8 mouse cellular contexts compared by ENCODE assay signal in the genomic region with DNA sequence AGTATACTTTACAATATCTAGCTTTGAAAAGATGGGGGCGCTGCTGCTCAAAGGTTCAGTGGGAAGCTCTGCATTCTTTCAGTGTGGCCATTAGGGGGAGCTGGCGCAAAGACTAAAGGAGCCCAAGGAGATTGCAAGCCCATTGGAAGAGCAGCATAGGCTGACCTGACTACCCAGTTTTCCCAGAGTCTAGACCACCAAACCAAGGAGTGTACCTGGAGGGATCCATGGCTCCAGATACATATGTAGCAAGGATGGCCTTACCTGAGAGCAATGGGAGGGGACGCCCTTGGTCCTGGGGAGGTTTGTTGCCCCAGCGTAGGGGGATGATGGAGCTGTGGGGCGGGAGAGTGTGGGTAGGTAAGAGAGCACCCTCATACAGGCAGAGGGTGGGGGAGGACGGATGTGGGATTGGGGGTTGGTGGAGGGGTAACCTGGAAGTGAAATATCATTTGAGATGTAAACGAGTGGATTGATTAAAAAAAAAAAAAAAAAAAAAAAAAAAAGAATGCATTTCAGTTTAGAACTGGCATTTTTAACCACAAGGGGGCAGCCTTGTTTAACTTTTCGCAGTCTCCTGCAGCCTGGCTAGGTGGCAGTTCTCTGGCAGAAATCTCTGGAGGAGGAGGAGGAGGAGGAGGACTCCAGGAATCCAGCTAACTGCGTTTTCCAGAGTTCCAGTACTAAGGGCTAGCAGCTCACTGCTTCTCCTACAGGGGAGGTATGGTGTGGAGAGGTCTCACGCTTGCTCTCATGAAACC. TPM values are rescaled to one million over a fixed set of nuclear protein-coding genes. Genes with fewer than 3 reads are reported as not detected.
A peak's percentile ranks its signal among the peaks of the same experiment; 100 is the strongest.
DNase-seq lines count a peak whose midpoint lies in the region; ATAC-seq and TF ChIP-seq lines count a peak whose summit lies in the region.

No protein-coding gene starts in this region.

- H3K79me2 ChIP-seq in liver, adult 2 months (ENCODE audit: control insufficient read depth, insufficient read depth, low read length) = no peaks in the 10 kb centered on the region

- no peaks in the 10 kb centered on the region for H3K4me1 ChIP-seq in bone marrow, adult 2 months (ENCODE audit: control insufficient read depth, insufficient read depth, low read length)
- no peaks in the 10 kb centered on the region for H3K4me1 ChIP-seq in embryonic facial prominence, embryonic 14.5 days (ENCODE audit: control insufficient read depth, insufficient read depth, low read length)
- peaks cover 2% of the 10 kb centered on the region; the same call in 1 of the 2 replicates for H3K4me1 ChIP-seq in heart, embryonic 12.5 days (replicated peaks)
- no peaks in the 10 kb centered on the region for H3K4me1 ChIP-seq in kidney, postnatal 0 days (replicated peaks; ENCODE audit: insufficient read depth, low read length)
- H3K4me1 ChIP-seq in liver, adult 2 months (ENCODE audit: control insufficient read depth, insufficient read depth, low read length) = no peaks in the 10 kb centered on the region
- no peaks in the 10 kb centered on the region for H3K4me1 ChIP-seq in stomach, embryonic 14.5 days (ENCODE audit: control insufficient read depth, insufficient read depth, low read length)

- TF ChIP-seq POLR2A in bone marrow, adult 2 months (IDR thresholded peaks at IDR 0.05; ENCODE audit: borderline replicate concordance, control insufficient read depth, low read depth, low read length) = no peak
- no peak for TF ChIP-seq POLR2A in liver, adult 2 months (IDR thresholded peaks at IDR 0.05; ENCODE audit: extremely low read depth, insufficient read depth, low read length)

- no peaks in the 10 kb centered on the region for H3K9me3 ChIP-seq in embryonic facial prominence, embryonic 14.5 days (ENCODE audit: control insufficient read depth, low read length)
- no peaks in the 10 kb centered on the region for H3K9me3 ChIP-seq in heart, embryonic 12.5 days (replicated peaks)
- no peaks in the 10 kb centered on the region for H3K9me3 ChIP-seq in kidney, postnatal 0 days (replicated peaks; ENCODE audit: low read length)
- H3K9me3 ChIP-seq in stomach, embryonic 14.5 days (ENCODE audit: control insufficient read depth, low read depth, low read length) = no peaks in the 10 kb centered on the region

- H3K4me2 ChIP-seq in embryonic facial prominence, embryonic 14.5 days (ENCODE audit: low read depth, low read length) = peak overlapping the region; percentile 39; the same call in 1 of the 2 replicates
- H3K4me2 ChIP-seq in heart, embryonic 12.5 days = peak overlapping the region; percentile 58
- H3K4me2 ChIP-seq in kidney, postnatal 0 days (ENCODE audit: low read length) = peak overlapping the region; percentile 27; the same call in 1 of the 2 replicates
- H3K4me2 ChIP-seq in stomach, embryonic 14.5 days (replicated peaks; ENCODE audit: low read depth, low read length) = peak overlapping the region; percentile 8

- H3K27me3 ChIP-seq in embryonic facial prominence, embryonic 14.5 days (replicated peaks; ENCODE audit: control insufficient read depth, insufficient read depth, low read length) = no peaks in the 10 kb centered on the region
- H3K27me3 ChIP-seq in heart, embryonic 12.5 days (replicated peaks) = no peaks in the 10 kb centered on the region
- H3K27me3 ChIP-seq in kidney, postnatal 0 days (ENCODE audit: insufficient read depth, low read length) = no peaks in the 10 kb centered on the region
- no peaks in the 10 kb centered on the region for H3K27me3 ChIP-seq in liver, adult 2 months (ENCODE audit: control insufficient read depth, insufficient read depth, low read length)
- H3K27me3 ChIP-seq in stomach, embryonic 14.5 days (ENCODE audit: control insufficient read depth, insufficient read depth, low read length) = no peaks in the 10 kb centered on the region

- peak; percentile 30 to 33 for DNase-seq in B cell, adult 2 months
- DNase-seq in embryonic facial prominence, embryonic 14.5 days (ENCODE audit: low spot score) = peak; percentile 94
- DNase-seq in kidney, postnatal 0 days (ENCODE audit: low spot score) = peak; percentile 94
- peak; percentile 70 for DNase-seq in liver, adult 2 months (ENCODE audit: extremely low read depth, low read depth, low spot score)
- DNase-seq in naive thymus-derived CD4-positive, alpha-beta T cell, adult 2 months (ENCODE audit: low read depth) = peak; percentile 42

- WGBS in bone marrow, adult 2 months = 20% methylated on average over 10 of the region's 10 CpGs
- WGBS in embryonic facial prominence, embryonic 14.5 days = 20% methylated on average over 10 of the region's 10 CpGs
- 19% methylated on average over 10 of the region's 10 CpGs for WGBS in heart, embryonic 12.5 days
- 21% methylated on average over 10 of the region's 10 CpGs for WGBS in kidney, postnatal 0 days
- WGBS in liver, adult 2 months = 23% methylated on average over 10 of the region's 10 CpGs
- 19% methylated on average over 10 of the region's 10 CpGs for WGBS in stomach, embryonic 14.5 days

- H3K4me3 ChIP-seq in bone marrow, adult 2 months (replicated peaks; ENCODE audit: control insufficient read depth, low read depth, low read length) = no peak overlapping the region
- H3K4me3 ChIP-seq in embryonic facial prominence, embryonic 14.5 days (ENCODE audit: low read depth, low read length) = no peak overlapping the region
- H3K4me3 ChIP-seq in heart, embryonic 12.5 days = peak overlapping the region; percentile 13; the same call in 1 of the 2 replicates
- no peak overlapping the region for H3K4me3 ChIP-seq in kidney, postnatal 0 days (replicated peaks; ENCODE audit: low read depth, low read length)
- no peak overlapping the region for H3K4me3 ChIP-seq in liver, adult 2 months (ENCODE audit: insufficient read depth, low read depth, low read length)
- H3K4me3 ChIP-seq in stomach, embryonic 14.5 days (ENCODE audit: low read depth, low read length) = no peak overlapping the region

- peak; percentile 80 for ATAC-seq in embryonic facial prominence, embryonic 14.5 days (ENCODE audit: low read depth)
- ATAC-seq in heart, embryonic 12.5 days (ENCODE audit: insufficient number of reproducible peaks, low FRiP score) = peak; percentile 76
- ATAC-seq in kidney, postnatal 0 days (replicated peaks; ENCODE audit: low FRiP score, low read depth) = peak; percentile 76
- peak; percentile 81; the same call in 1 of the 2 replicates for ATAC-seq in stomach, embryonic 14.5 days (ENCODE audit: insufficient number of reproducible peaks, insufficient read depth, low FRiP score, low read depth)

- no peak overlapping the region for H3K9ac ChIP-seq in embryonic facial prominence, embryonic 14.5 days (ENCODE audit: low read depth, low read length)
- H3K9ac ChIP-seq in heart, embryonic 12.5 days = no peak overlapping the region
- no peak overlapping the region for H3K9ac ChIP-seq in kidney, postnatal 0 days (ENCODE audit: low read depth, low read length)
- no peak overlapping the region for H3K9ac ChIP-seq in liver, adult 2 months (ENCODE audit: low read depth, low read length)
- H3K9ac ChIP-seq in stomach, embryonic 14.5 days (replicated peaks; ENCODE audit: low read depth, low read length) = no peak overlapping the region

- H3K27ac ChIP-seq in bone marrow, adult 2 months (ENCODE audit: control insufficient read depth, insufficient read depth, low read depth, low read length, poor library complexity) = no peak overlapping the region
- H3K27ac ChIP-seq in embryonic facial prominence, embryonic 14.5 days (replicated peaks; ENCODE audit: low read depth, low read length) = no peak overlapping the region
- no peak overlapping the region for H3K27ac ChIP-seq in heart, embryonic 12.5 days (ENCODE audit: poor library complexity, severe bottlenecking)
- no peak overlapping the region for H3K27ac ChIP-seq in kidney, postnatal 0 days
- no peak overlapping the region for H3K27ac ChIP-seq in liver, adult 2 months (replicated peaks; ENCODE audit: insufficient read depth, low read depth, low read length)
- H3K27ac ChIP-seq in stomach, embryonic 14.5 days (ENCODE audit: low read length) = no peak overlapping the region

- H3K36me3 ChIP-seq in embryonic facial prominence, embryonic 14.5 days (ENCODE audit: control insufficient read depth, insufficient read depth, low read length) = no peaks in the 10 kb centered on the region
- no peaks in the 10 kb centered on the region for H3K36me3 ChIP-seq in heart, embryonic 12.5 days
- no peaks in the 10 kb centered on the region for H3K36me3 ChIP-seq in kidney, postnatal 0 days (ENCODE audit: insufficient read depth, low read length)
- H3K36me3 ChIP-seq in liver, adult 2 months (ENCODE audit: control insufficient read depth, insufficient read depth, low read length) = no peaks in the 10 kb centered on the region
- H3K36me3 ChIP-seq in stomach, embryonic 14.5 days (ENCODE audit: control insufficient read depth, insufficient read depth, low read length) = no peaks in the 10 kb centered on the region

- peak; percentile 61 for TF ChIP-seq CTCF in bone marrow, adult 2 months (IDR thresholded peaks at IDR 0.05; ENCODE audit: control insufficient read depth, insufficient read depth, low read length)
- TF ChIP-seq CTCF in kidney, postnatal 0 days (IDR thresholded peaks at IDR 0.05; ENCODE audit: low read depth) = peak; percentile 96
- peak; percentile 73 for TF ChIP-seq CTCF in liver, adult 2 months (IDR thresholded peaks at IDR 0.05; ENCODE audit: low read depth, low read length)

RNA-seq across cellular contexts. Expression of a gene that starts 9.5 kb away (rescaled TPM):
- 21.7 and 24.3 TPM in 2 replicates for polyA plus RNA-seq in bone marrow, adult 2 months (2011; ENCODE audit: insufficient read depth, insufficient read length, low replicate concordance, missing spikeins)
- 28.8 and 34.4 TPM in 2 replicates for polyA plus RNA-seq in embryonic facial prominence, embryonic 14.5 days (2014; fragmentation: Nextera tagmentation; extraction: Ambion mirVana)
- polyA plus RNA-seq in heart, embryonic 12.5 days (2016; fragmentation: Nextera tagmentation; extraction: Ambion mirVana) = 43.6 and 43.8 TPM in 2 replicates
- polyA plus RNA-seq in kidney, postnatal 0 days (2015; fragmentation: Nextera tagmentation; extraction: Ambion mirVana) = 32.8 and 35.4 TPM in 2 replicates
- 14.3 and 20.9 TPM in 2 replicates for total RNA-seq in liver, adult 2 months (2014; rRNA removed)
- 4.7 and 4.8 TPM in 2 replicates for polyA plus RNA-seq in liver, adult 2 months (2012; rRNA removed)
- 37.3 and 41.2 TPM in 2 replicates for polyA plus RNA-seq in stomach, embryonic 14.5 days (2014; fragmentation: Nextera tagmentation; extraction: Ambion mirVana)

RNA-seq across cellular contexts. Expression of a gene that starts 59.7 kb away (rescaled TPM):
- polyA plus RNA-seq in bone marrow, adult 2 months (2011; ENCODE audit: insufficient read depth, insufficient read length, low replicate concordance, missing spikeins) = 14.5 and 17.5 TPM in 2 replicates
- polyA plus RNA-seq in embryonic facial prominence, embryonic 14.5 days (2014; fragmentation: Nextera tagmentation; extraction: Ambion mirVana) = 22.8 and 23.3 TPM in 2 replicates
- 42.8 and 43.4 TPM in 2 replicates for polyA plus RNA-seq in heart, embryonic 12.5 days (2016; fragmentation: Nextera tagmentation; extraction: Ambion mirVana)
- 33.4 and 38.1 TPM in 2 replicates for polyA plus RNA-seq in kidney, postnatal 0 days (2015; fragmentation: Nextera tagmentation; extraction: Ambion mirVana)
- total RNA-seq in liver, adult 2 months (2014; rRNA removed) = 10.6 and 11.5 TPM in 2 replicates
- 15.7 and 16.6 TPM in 2 replicates for polyA plus RNA-seq in liver, adult 2 months (2012; rRNA removed)
- polyA plus RNA-seq in stomach, embryonic 14.5 days (2014; fragmentation: Nextera tagmentation; extraction: Ambion mirVana) = 27.7 and 30.9 TPM in 2 replicates

RNA-seq across cellular contexts. Expression of a gene that starts 59.8 kb away (rescaled TPM):
- polyA plus RNA-seq in bone marrow, adult 2 months (2011; ENCODE audit: insufficient read depth, insufficient read length, low replicate concordance, missing spikeins) = 3.5 and 3.8 TPM in 2 replicates
- 17.9 and 21.6 TPM in 2 replicates for polyA plus RNA-seq in embryonic facial prominence, embryonic 14.5 days (2014; fragmentation: Nextera tagmentation; extraction: Ambion mirVana)
- 15.1 and 16.5 TPM in 2 replicates for polyA plus RNA-seq in heart, embryonic 12.5 days (2016; fragmentation: Nextera tagmentation; extraction: Ambion mirVana)
- polyA plus RNA-seq in kidney, postnatal 0 days (2015; fragmentation: Nextera tagmentation; extraction: Ambion mirVana) = 10.9 and 13.6 TPM in 2 replicates
- total RNA-seq in liver, adult 2 months (2014; rRNA removed) = 1.6 and 1.8 TPM in 2 replicates
- polyA plus RNA-seq in liver, adult 2 months (2012; rRNA removed) = 0.61 and 0.62 TPM in 2 replicates
- polyA plus RNA-seq in stomach, embryonic 14.5 days (2014; fragmentation: Nextera tagmentation; extraction: Ambion mirVana) = 25.9 and 27.2 TPM in 2 replicates

Comparison
In these comparisons a context has a peak if more than half of its experiments do, and no peak if none do; other contexts are left out.
1. DNase-seq: peak in every context shown above with its lines; median percentile 94 in embryonic facial prominence, embryonic 14.5 days; 94 in kidney, postnatal 0 days; 70 in liver, adult 2 months; 42 in naive thymus-derived CD4-positive, alpha-beta T cell, adult 2 months; 32 in B cell, adult 2 months.
2. H3K4me2 ChIP-seq: peak in every context shown above with its lines; median percentile 58 in heart, embryonic 12.5 days; 39 in embryonic facial prominence, embryonic 14.5 days; 27 in kidney, postnatal 0 days; 8 in stomach, embryonic 14.5 days.